Mouse (Mus musculus) C2C12 (cell line): ENCODE measurements around the gene Pacs2. TPM values are rescaled to one million over a fixed set of nuclear protein-coding genes. Genes with fewer than 3 reads are reported as not detected.
A peak's percentile ranks its signal among the peaks of the same experiment; 100 is the strongest.

ENCODE experiments used
- H3K27me3 ChIP-seq: one replicate; pipeline ENCODE4 v1.6.1; 2011; ENCODE audit not compliant: control insufficient read depth, insufficient read depth, insufficient read length
- H3K36me3 ChIP-seq: one replicate; pipeline ENCODE4 v1.6.1; 2011; ENCODE audit not compliant: control insufficient read depth, insufficient read depth
- H3K4me3 ChIP-seq: one replicate; pipeline ENCODE4 v1.5.1; 2011; ENCODE audit warnings: mild to moderate bottlenecking, control low read depth; ENCODE audit not compliant: poor library complexity, insufficient read depth, severe bottlenecking
- H3K79me2 ChIP-seq: one replicate; pipeline ENCODE4 v1.6.1; 2011; ENCODE audit not compliant: control insufficient read depth, insufficient read depth
- H3K79me3 ChIP-seq: one replicate; pipeline ENCODE4 v1.6.1; 2011; ENCODE audit warnings: low read depth, control low read depth
- H3ac ChIP-seq: one replicate; pipeline ENCODE3; 2011; ENCODE audit warnings: low read depth; ENCODE audit not compliant: control insufficient read depth, insufficient read length
- CEBPB ChIP-seq: IDR thresholded peaks from one replicate; pipeline ENCODE4 v1.6.1; 2011; ENCODE audit warnings: low read depth, mild to moderate bottlenecking, control low read depth, moderate library complexity
- CTCF ChIP-seq: IDR thresholded peaks from one replicate; pipeline ENCODE4 v1.5.1; 2011; ENCODE audit not compliant: control insufficient read depth, insufficient read depth, insufficient read length
- FOSL1 ChIP-seq: IDR thresholded peaks from one replicate; pipeline ENCODE4 v1.8.0; 2011; ENCODE audit warnings: mild to moderate bottlenecking, low read length; ENCODE audit not compliant: poor library complexity, insufficient read depth, severe bottlenecking
- MAX ChIP-seq: IDR thresholded peaks from one replicate; pipeline ENCODE4 v1.6.1; 2011; ENCODE audit warnings: mild to moderate bottlenecking, control low read depth
- MYOD1 ChIP-seq: IDR thresholded peaks from one replicate; pipeline ENCODE4 v1.6.1; 2011; ENCODE audit warnings: low read depth; ENCODE audit not compliant: control insufficient read depth, insufficient read length
- MYOG ChIP-seq: IDR thresholded peaks from one replicate; pipeline ENCODE4 v1.6.1; 2011; ENCODE audit not compliant: control insufficient read depth, insufficient read length; ENCODE audit errors: extremely low read depth
- USF1 ChIP-seq: IDR thresholded peaks from one replicate; pipeline ENCODE4 v1.6.1; 2011; ENCODE audit warnings: low read depth, mild to moderate bottlenecking, control low read depth, moderate library complexity
- polyA plus RNA-seq: library from polyadenylated mRNA; unstranded; fragments of >200 nt; fragmentation: generic; extraction: Trizol; gene quantifications from one replicate; pipeline ENCODE4 v1.2.1, GENCODE M21; 2012; ENCODE audit warnings: missing spikeins

Pacs2 gene
- polyA plus RNA-seq, 1 experiment: 48.8 TPM

GRCm38 (mm10) chr12:113014561-113015556 lies 551 bp downstream of the Pacs2 start:
- Histone ChIP-seq H3K27me3 (no peaks in the 10 kb centered on the region), H3K4me3 (peak overlapping the region; percentile 71), H3K36me3 (peaks cover 14% of the 10 kb centered on the region), H3K79me3 (peaks cover 49% of the 10 kb centered on the region), H3K79me2 (peaks cover 55% of the 10 kb centered on the region), H3ac (peak overlapping the region; percentile 99)
- TF ChIP-seq USF1 (no peak), CEBPB (no peak), MYOG (no peak), MYOD1 (no peak), MAX (no peak), FOSL1 (no peak), CTCF (no peak)

- TF ChIP-seq MYOD1 (no peak), FOSL1 (no peak), MAX (no peak), CEBPB (no peak), CTCF (no peak), MYOG (no peak), USF1 (no peak)
- no peak overlapping the region for H3K4me3 ChIP-seq
Observed at GRCm38 (mm10) chr12:113015956-113016355, 1.6 kb downstream of the Pacs2 start.

DNA sequence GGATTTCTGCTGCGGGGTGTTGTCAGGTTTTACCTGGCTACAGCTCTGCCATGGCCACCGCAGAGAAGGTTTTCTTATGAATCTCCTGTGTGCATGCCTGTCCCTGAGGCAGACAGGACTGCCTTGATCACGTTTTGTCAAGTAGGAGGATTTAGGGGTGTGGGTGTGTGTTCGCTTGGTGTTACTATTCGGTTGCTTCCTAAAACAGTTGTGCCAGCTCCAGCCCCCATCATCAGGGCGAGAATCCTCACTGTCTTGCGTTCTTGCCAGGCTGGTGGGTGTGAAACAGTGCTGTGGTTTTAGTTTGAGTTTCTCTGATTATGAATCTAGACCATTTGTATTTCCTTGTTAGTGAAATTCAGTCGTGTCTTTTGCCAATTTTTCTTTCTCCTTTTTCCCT lies 2.7 kb downstream of the Pacs2 start:
- TF ChIP-seq MYOG: no peak
- no peak for TF ChIP-seq CTCF
- no peak for TF ChIP-seq MAX
- TF ChIP-seq FOSL1: no peak
- TF ChIP-seq USF1: no peak
- TF ChIP-seq CEBPB: no peak
- no peak for TF ChIP-seq MYOD1
- Histone ChIP-seq H3ac (peak overlapping the region; percentile 1), H3K27me3 (no peaks in the 10 kb centered on the region), H3K4me3 (no peak overlapping the region), H3K79me2 (peaks cover 71% of the 10 kb centered on the region), H3K36me3 (peaks cover 24% of the 10 kb centered on the region), H3K79me3 (peaks cover 59% of the 10 kb centered on the region)

More at GRCm38 (mm10) chr12:113015956-113016355, 1.6 kb downstream of the Pacs2 start:
- H3K27me3 ChIP-seq: no peaks in the 10 kb centered on the region
- H3K79me2 ChIP-seq: peaks cover 66% of the 10 kb centered on the region
- peak overlapping the region; percentile 36 for H3ac ChIP-seq
- H3K36me3 ChIP-seq: peaks cover 22% of the 10 kb centered on the region
- H3K79me3 ChIP-seq: peaks cover 58% of the 10 kb centered on the region

GRCm38 (mm10) chr12:113017429-113017984 lies 3.2 kb downstream of the Pacs2 start:
- Histone ChIP-seq H3K27me3 (no peaks in the 10 kb centered on the region), H3K36me3 (peaks cover 24% of the 10 kb centered on the region), H3K79me3 (peaks cover 60% of the 10 kb centered on the region), H3K4me3 (no peak overlapping the region), H3K79me2 (peaks cover 75% of the 10 kb centered on the region), H3ac (no peak overlapping the region)
- TF ChIP-seq MYOG (no peak), MYOD1 (no peak), USF1 (no peak), MAX (no peak), CEBPB (no peak), CTCF (no peak), FOSL1 (no peak)

GRCm38 (mm10) chr12:113018763-113019162 lies 4.5 kb downstream of the Pacs2 start:
- Histone ChIP-seq H3K36me3 (peaks cover 29% of the 10 kb centered on the region), H3K4me3 (no peak overlapping the region), H3K27me3 (no peaks in the 10 kb centered on the region), H3K79me2 (peaks cover 82% of the 10 kb centered on the region), H3ac (no peak overlapping the region), H3K79me3 (peaks cover 64% of the 10 kb centered on the region)
- peak; percentile 75 for TF ChIP-seq USF1
- TF ChIP-seq MYOD1: no peak
- TF ChIP-seq MAX: peak; percentile 65
- TF ChIP-seq FOSL1: no peak
- no peak for TF ChIP-seq MYOG
